Mouse (Mus musculus): ENCODE data around the gene Tmem86a. TPM values are rescaled to one million over a fixed set of nuclear protein-coding genes. Genes with fewer than 3 reads are reported as not detected.

Tmem86a gene
- 25.5 and 27.2 TPM in 2 replicates for polyA plus RNA-seq (2015; fragmentation: Nextera tagmentation; extraction: Ambion mirVana)

DNA sequence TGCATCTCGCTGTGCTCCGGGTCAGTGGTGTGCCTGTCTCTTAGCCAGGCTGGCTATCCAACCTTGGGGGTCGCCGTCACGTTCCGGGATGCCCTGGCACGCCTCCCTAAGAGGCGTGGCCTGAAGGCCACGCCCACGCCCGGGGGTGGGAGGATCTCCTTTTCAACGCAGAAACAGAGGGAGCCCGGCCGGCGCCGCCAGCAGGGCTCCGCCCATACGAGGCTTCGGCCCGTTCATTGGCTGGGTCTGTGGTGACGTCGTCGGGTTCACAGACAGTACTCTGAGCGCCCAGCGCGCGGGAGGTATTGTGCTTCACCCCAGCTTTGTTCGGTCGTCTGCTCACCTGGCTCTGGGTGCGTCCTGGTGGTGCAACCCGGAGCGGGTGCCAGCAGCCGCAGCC, at the start of gene Tmem86a:
Tmem86a (plus strand) TSS at position 236 of the 400 bp plus-strand sequence.
- Histone ChIP-seq H3K36me3 (peaks cover 9% of the 10 kb centered on the region), H3K4me3 (peak within 1 kb of the TSS; percentile 92), H3K9me3 (no peaks in the 10 kb centered on the region), H3K27me3 (no peaks in the 10 kb centered on the region), H3K4me1 (peaks cover 23% of the 10 kb centered on the region), H3K27ac (peak within 1 kb of the TSS; percentile 89), H3K4me2 (peak within 1 kb of the TSS; percentile 88), H3K9ac (peak within 1 kb of the TSS; percentile 71)
- WGBS, result 0% methylated on average over 33 of the region's 33 CpGs
- ATAC-seq (ENCODE audit: insufficient number of reproducible peaks, low FRiP score, low TSS enrichment, low read depth), result peak; percentile 94

GRCm38 (mm10) chr7:47000644-47000983, 49.8 kb upstream of the Tmem86a start:
- no peaks in the 10 kb centered on the region for H3K27me3 ChIP-seq
- no peaks in the 10 kb centered on the region for H3K9me3 ChIP-seq
- H3K4me1 ChIP-seq, result peaks cover 42% of the 10 kb centered on the region
- 61% methylated on average over 3 of the region's 3 CpGs for WGBS
- no peak overlapping the region for H3K4me2 ChIP-seq
- H3K27ac ChIP-seq, result 0 out of 2 replicates have a peak overlapping the region, but pooled peaks have one; percentile 43
- H3K9ac ChIP-seq, result no peak overlapping the region
- no peak overlapping the region for H3K4me3 ChIP-seq
- ATAC-seq (ENCODE audit: insufficient number of reproducible peaks, low FRiP score, low TSS enrichment, low read depth), result peak; percentile 84
- peaks cover 38% of the 10 kb centered on the region for H3K36me3 ChIP-seq

- Histone ChIP-seq H3K4me1 (peaks cover 42% of the 10 kb centered on the region), H3K27ac (no peak overlapping the region), H3K36me3 (peaks cover 31% of the 10 kb centered on the region), H3K27me3 (no peaks in the 10 kb centered on the region), H3K4me3 (no peak overlapping the region), H3K9me3 (no peaks in the 10 kb centered on the region), H3K4me2 (no peak overlapping the region), H3K9ac (no peak overlapping the region)
- ATAC-seq (ENCODE audit: insufficient number of reproducible peaks, low FRiP score, low TSS enrichment, low read depth), result no peak
- WGBS, result 76% methylated on average over 5 of the region's 5 CpGs
These were observed 49.1 kb upstream of the Tmem86a start for GRCm38 (mm10) chr7:47001125-47001899.

DNA sequence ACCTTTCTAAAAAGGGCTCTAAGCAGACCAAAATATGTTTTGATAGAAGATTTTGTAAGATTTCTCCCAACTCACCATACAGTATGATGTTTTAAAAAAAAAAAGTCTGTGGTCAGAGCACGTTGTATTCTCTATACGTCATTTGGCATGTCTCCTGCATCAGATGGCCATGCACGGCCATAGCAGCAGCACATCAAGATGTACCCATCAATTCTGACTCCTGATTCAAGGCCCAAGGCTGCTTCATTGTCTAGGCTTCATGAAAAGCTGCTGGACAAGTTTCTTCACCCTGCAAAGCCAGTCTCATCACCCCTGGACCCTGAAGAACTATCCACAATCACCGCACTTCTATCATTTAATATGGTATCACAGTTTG, 48.5 kb upstream of the Tmem86a start:
- 51% methylated on average over 4 of the region's 4 CpGs for WGBS
- no peaks in the 10 kb centered on the region for H3K27me3 ChIP-seq
- no peaks in the 10 kb centered on the region for H3K9me3 ChIP-seq
- peaks cover 44% of the 10 kb centered on the region for H3K4me1 ChIP-seq
- ATAC-seq (ENCODE audit: insufficient number of reproducible peaks, low FRiP score, low TSS enrichment, low read depth), result no peak
- H3K4me3 ChIP-seq, result no peak overlapping the region
- peak overlapping the region; percentile 50; the same call in 1 of the 2 replicates for H3K27ac ChIP-seq
- H3K4me2 ChIP-seq, result no peak overlapping the region
- H3K36me3 ChIP-seq, result peaks cover 25% of the 10 kb centered on the region
- no peak overlapping the region for H3K9ac ChIP-seq

DNA sequence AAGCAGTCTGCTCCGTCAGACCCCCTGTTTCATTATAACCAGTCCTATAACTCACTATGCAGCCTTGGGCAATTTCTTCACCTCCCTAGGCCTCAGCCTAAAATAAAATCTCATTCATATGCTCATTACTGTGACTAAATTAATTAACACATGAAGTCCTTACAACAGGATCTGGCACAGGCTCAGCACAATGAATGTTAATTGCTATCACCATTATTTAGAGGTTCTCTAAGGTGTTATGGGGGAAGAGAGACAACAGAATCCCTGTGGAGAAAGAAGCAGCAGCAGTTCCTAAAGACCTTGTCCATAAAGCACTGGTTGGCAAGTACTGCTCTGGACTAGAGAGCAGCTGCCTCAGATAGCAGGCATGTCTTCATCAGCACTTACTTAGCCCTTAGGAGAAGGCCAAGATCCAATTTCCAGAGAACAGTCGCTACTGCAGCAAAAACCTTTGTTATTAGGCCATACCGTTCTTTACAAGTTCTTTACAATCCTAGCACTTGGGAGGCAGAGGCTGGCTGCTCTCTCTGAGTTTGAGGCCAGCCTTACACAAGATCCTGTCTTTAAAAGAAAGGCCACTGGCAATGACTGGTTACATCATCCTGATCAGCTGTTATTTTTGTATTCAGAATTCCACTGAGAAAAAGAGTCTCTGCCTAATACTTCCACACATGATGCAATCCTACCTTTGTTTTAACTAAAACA, 46.8 kb upstream of the Tmem86a start:
- Histone ChIP-seq H3K4me2 (no peak overlapping the region), H3K27me3 (no peaks in the 10 kb centered on the region), H3K27ac (0 out of 2 replicates have a peak overlapping the region, but pooled peaks have one; percentile 7), H3K4me1 (peaks cover 43% of the 10 kb centered on the region), H3K9me3 (no peaks in the 10 kb centered on the region), H3K36me3 (peaks cover 9% of the 10 kb centered on the region), H3K4me3 (no peak overlapping the region), H3K9ac (no peak overlapping the region)
- WGBS, result 35% methylated on average over 3 of the region's 3 CpGs
- ATAC-seq (ENCODE audit: insufficient number of reproducible peaks, low FRiP score, low TSS enrichment, low read depth), result no peak

GRCm38 (mm10) chr7:47007109-47007780, 43.2 kb upstream of the Tmem86a start:
- peak overlapping the region; percentile 63 for H3K9ac ChIP-seq
- WGBS, result 15% methylated on average over 21 of the region's 21 CpGs

GRCm38 (mm10) chr7:47007818-47008167, 42.6 kb upstream of the Tmem86a start:
- WGBS, result under 1% methylated on average over 25 of the region's 25 CpGs
- peak; percentile 76 for ATAC-seq (ENCODE audit: insufficient number of reproducible peaks, low FRiP score, low TSS enrichment, low read depth)
- Histone ChIP-seq H3K36me3 (no peaks in the 10 kb centered on the region), H3K27ac (peak overlapping the region; percentile 95), H3K4me1 (peaks cover 31% of the 10 kb centered on the region), H3K27me3 (no peaks in the 10 kb centered on the region), H3K9ac (peak overlapping the region; percentile 63), H3K4me3 (peak overlapping the region; percentile 67), H3K4me2 (peak overlapping the region; percentile 73), H3K9me3 (no peaks in the 10 kb centered on the region)

More at GRCm38 (mm10) chr7:47007109-47007780, 43.2 kb upstream of the Tmem86a start:
- Histone ChIP-seq H3K36me3 (no peaks in the 10 kb centered on the region), H3K27ac (peak overlapping the region; percentile 95), H3K27me3 (no peaks in the 10 kb centered on the region), H3K9me3 (no peaks in the 10 kb centered on the region), H3K4me3 (peak overlapping the region; percentile 67), H3K4me2 (peak overlapping the region; percentile 73), H3K4me1 (peaks cover 37% of the 10 kb centered on the region)
- ATAC-seq (ENCODE audit: insufficient number of reproducible peaks, low FRiP score, low TSS enrichment, low read depth), result no peak

- H3K36me3 ChIP-seq, result no peaks in the 10 kb centered on the region
- H3K27me3 ChIP-seq, result no peaks in the 10 kb centered on the region
- peaks cover 26% of the 10 kb centered on the region for H3K4me1 ChIP-seq
- no peaks in the 10 kb centered on the region for H3K9me3 ChIP-seq
- ATAC-seq (ENCODE audit: insufficient number of reproducible peaks, low FRiP score, low TSS enrichment, low read depth), result peak; percentile 94
- peak within 1 kb of the TSS; percentile 95 for H3K27ac ChIP-seq
- peak within 1 kb of the TSS; percentile 67 for H3K4me3 ChIP-seq
- peak within 1 kb of the TSS; percentile 73 for H3K4me2 ChIP-seq
- H3K9ac ChIP-seq, result peak within 1 kb of the TSS; percentile 63
- under 1% methylated on average over 57 of the region's 57 CpGs for WGBS
These were observed 42.0 kb upstream of the Tmem86a start, which contains the start of gene Spty2d1 for GRCm38 (mm10) chr7:47008168-47008993. Spty2d1 (minus strand) TSS chr7:47008411.

- 36% methylated on average over 9 of the region's 9 CpGs for WGBS
- Histone ChIP-seq H3K27ac (0 out of 2 replicates have a peak overlapping the region, but pooled peaks have one; percentile 22), H3K4me2 (no peak overlapping the region), H3K27me3 (no peaks in the 10 kb centered on the region), H3K9ac (no peak overlapping the region), H3K36me3 (no peaks in the 10 kb centered on the region), H3K4me3 (no peak overlapping the region), H3K4me1 (peaks cover 19% of the 10 kb centered on the region), H3K9me3 (no peaks in the 10 kb centered on the region)
- ATAC-seq (ENCODE audit: insufficient number of reproducible peaks, low FRiP score, low TSS enrichment, low read depth), result no peak
These were observed 37.2 kb upstream of the Tmem86a start for GRCm38 (mm10) chr7:47013131-47013767.

GRCm38 (mm10) chr7:47014564-47015389, 35.6 kb upstream of the Tmem86a start:
- no peak overlapping the region for H3K4me2 ChIP-seq
- no peaks in the 10 kb centered on the region for H3K27me3 ChIP-seq
- peak overlapping the region; percentile 68 for H3K27ac ChIP-seq
- H3K36me3 ChIP-seq, result no peaks in the 10 kb centered on the region
- WGBS, result 56% methylated on average over 10 of the region's 11 CpGs
- peaks cover 12% of the 10 kb centered on the region for H3K4me1 ChIP-seq
- H3K9ac ChIP-seq, result no peak overlapping the region
- H3K4me3 ChIP-seq, result no peak overlapping the region
- no peaks in the 10 kb centered on the region for H3K9me3 ChIP-seq
- ATAC-seq (ENCODE audit: insufficient number of reproducible peaks, low FRiP score, low TSS enrichment, low read depth), result no peak

Measured in limb, embryonic 15.5 days (tissue).